Mouse (Mus musculus): ENCODE measurements around the gene Mapk8ip2.

Gene Mapk8ip2

GRCm38 (mm10) chr15:89452906-89453864, 528 bp upstream of the Mapk8ip2 start:
- no peak for DNase-seq (ENCODE audit: low spot score)

DNA sequence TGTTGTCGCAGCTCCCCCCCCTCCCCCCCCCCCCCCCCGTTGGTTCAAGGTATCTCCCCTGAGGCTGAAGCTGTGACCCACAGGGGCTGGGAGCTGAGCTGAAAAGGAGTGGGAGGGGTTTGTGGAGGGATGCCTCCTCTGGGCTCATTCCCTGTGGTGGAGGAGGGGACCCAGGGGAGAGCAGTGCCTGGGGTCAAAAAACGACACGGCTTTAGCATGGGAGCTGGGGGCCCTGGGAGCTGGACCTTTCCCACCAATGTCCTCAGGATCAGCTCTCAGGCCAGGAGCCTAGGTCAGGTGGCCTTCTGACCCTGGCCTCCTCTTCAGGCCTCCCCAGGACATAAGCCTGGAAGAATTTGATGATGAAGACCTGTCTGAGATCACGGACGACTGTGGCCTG, 1.1 kb downstream of the Mapk8ip2 start:
- no peak for DNase-seq (ENCODE audit: low spot score)

- no peak for DNase-seq (ENCODE audit: low spot score)
Observed at GRCm38 (mm10) chr15:89455642-89456041, 1.9 kb downstream of the Mapk8ip2 start.

GRCm38 (mm10) chr15:89458942-89459341, 5.2 kb downstream of the Mapk8ip2 start:
- no peak for DNase-seq (ENCODE audit: low spot score)

DNA sequence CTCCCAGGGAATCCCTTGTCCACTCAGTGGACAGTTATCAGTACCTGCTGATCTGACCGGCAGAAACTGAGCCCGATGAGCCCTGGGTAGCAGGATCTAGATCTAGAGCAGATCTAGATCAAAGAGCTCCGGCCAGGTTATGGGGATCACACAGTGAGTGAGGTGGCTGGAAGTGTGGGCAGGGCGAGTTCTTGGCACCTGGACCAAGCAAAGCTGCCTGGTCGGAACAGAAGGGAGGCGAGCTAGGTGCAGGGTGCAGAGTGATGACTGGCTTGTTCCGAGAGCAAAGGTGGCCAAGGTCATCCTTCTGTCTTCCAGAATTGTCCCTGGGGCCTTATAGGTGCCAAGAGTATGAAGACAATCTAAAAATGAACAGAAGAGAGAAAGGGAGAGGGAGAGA, 6.1 kb downstream of the Mapk8ip2 start:
- no peak for DNase-seq (ENCODE audit: low spot score)

GRCm38 (mm10) chr15:89460298-89460697, 6.6 kb downstream of the Mapk8ip2 start:
- DNase-seq (ENCODE audit: low spot score) = no peak

DNA sequence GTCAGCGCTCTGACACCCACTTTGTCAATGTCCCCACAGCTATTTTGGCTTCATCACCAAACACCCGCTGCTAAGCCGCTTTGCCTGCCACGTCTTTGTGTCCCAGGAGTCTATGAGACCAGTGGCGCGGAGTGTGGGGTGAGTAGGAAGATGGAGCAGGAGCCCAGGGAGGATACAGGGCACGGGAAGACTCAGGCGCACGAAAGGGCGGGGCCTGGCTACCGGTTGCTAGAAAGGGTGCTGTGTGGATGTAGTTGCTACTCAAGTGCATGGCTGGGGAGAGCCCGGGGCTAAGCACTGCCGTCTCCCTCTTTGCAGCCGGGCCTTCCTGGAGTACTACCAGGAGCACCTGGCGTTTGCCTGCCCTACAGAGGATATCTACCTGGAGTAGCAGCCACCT, 7.6 kb downstream of the Mapk8ip2 start:
- no peak for DNase-seq (ENCODE audit: low spot score)

DNA sequence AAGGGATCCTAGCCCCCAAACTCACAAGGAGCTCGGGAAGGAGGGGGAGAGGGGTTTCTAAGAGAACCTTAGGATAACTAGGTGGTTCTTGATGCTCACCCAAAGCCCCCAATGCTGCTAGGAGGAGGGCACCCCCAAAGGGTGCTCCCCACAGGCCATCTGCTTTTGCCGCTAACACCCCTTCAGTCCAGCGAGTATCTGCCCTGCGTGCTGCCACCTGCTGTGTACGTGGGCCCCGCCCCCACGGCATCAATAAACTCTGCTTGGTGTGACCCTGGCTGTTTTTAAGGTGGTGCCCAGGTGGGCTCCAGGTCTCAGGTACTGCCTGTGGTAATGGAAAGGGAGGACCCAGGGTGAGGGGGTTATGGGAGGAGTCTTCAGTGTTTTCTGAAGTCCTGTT, 8.5 kb downstream of the Mapk8ip2 start:
- DNase-seq (ENCODE audit: low spot score) = no peak

DNA sequence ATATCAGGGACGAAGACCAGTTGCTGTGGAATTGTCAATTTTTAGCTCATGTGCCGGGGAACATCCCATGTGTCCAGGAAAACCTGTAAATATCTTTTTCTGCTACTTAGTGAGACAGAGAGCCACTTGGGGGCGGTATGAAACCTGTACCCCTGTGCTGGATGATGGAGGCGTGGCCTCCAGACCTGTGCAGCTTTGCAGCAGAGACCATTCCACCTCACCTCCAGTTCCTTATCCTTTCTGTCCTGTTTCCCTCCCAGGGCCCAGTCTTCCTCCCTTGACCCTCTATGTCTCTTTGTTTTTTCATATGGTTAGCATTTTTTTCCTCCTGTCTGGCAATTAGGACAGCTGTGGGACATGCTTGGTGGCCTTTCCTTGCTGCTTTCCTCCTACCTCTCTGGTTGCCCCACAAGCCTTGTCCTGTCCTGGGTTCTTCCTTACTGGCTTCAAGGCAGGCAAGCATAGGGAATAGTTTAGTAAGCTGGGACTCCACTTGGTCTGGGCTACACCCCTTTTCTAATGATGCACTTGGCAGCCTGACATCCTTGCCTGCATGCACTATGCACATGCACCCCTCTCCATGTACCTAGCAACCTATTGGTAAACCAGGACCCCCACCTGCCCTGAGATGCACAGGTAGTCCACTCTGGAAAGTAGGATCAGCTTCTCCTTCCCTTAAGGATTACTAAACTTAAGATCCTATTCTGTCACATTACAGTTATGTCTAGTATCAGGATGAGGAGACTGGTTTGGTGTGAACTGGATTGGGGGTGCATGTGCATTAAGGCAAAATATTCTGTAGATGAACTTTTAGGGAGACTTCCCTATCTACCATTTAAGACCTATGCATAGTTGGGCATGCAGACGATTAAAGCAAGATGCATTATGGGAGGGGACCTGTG, 9.9 kb downstream of the Mapk8ip2 start:
- DNase-seq (ENCODE audit: low spot score) = no peak

GRCm38 (mm10) chr15:89465052-89465451, 11.3 kb downstream of the Mapk8ip2 start:
- no peak for DNase-seq (ENCODE audit: low spot score)

- no peak for DNase-seq (ENCODE audit: low spot score)
Observed at GRCm38 (mm10) chr15:89468577-89468976, 14.9 kb downstream of the Mapk8ip2 start.

DNA sequence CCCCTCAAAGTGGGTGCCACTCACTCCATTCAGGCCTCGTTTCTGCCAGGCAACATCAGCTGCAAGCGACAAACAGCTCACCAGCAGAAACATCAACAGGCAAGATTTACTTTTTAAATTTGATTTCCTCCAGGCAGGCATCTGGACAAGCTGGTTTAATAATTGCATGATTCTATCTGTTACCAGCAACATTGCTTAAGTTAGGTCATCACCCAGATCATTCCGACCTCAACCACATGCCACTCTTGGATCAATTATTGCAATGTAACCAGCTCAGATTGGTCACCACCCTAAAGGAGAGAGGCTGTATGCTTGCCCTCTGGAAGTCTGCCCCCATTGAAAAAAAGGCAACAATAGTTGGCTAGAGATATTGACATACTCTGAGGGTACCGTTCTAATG, 17.8 kb downstream of the Mapk8ip2 start:
- DNase-seq (ENCODE audit: low spot score) = no peak

- DNase-seq (ENCODE audit: low spot score) = no peak
Observed at GRCm38 (mm10) chr15:89473370-89473769, 19.7 kb downstream of the Mapk8ip2 start.

GRCm38 (mm10) chr15:89473921-89474320, 20.2 kb downstream of the Mapk8ip2 start:
- DNase-seq (ENCODE audit: low spot score) = no peak

- no peak for DNase-seq (ENCODE audit: low spot score)
Observed at GRCm38 (mm10) chr15:89474596-89475292, 21.0 kb downstream of the Mapk8ip2 start.

GRCm38 (mm10) chr15:89475293-89475600, 21.5 kb downstream of the Mapk8ip2 start:
- no peak for DNase-seq (ENCODE audit: low spot score)

DNA sequence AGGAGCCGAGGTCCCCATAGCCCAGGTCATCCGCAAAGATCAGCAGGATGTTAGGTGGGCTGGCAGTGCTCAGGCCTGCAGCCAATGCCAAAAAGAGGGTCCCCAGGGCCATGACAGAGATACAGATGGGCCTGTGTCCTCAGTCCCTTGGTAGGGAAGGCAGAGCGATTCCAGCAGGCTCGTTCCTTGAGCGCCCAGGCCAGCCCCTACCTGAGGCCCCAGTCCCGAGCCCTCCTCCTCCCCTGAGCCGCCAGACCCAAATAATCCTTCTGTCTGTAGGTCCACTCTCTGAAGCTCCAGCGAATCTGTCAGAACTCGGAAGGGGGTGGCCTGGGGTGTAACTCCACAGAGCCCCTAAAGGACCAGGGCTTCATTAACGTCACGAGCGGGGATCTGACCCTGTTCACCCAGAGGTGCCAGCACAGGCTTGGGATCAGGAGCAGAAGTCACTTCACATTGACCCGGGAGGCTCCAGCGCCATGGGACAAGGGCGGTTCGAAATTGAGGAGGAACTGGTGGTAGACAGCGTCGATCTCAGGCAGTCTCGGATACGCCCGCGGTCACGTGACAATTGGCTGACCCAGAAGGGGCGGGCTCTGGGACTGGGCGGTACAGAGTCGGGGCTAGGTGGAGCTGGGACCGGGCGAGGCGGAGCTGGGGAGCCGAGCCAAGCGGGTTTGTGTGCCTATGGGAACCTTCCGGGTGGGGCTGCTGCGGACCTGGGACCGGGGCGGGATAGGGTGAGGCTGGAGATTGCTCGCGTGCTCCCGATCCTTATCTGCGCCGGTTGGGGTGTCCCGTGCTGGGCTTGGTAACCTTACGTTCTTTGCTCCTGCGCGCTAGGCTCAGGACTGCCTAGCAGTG, 22.1 kb downstream of the Mapk8ip2 start:
- peak; percentile 91 for DNase-seq (ENCODE audit: low spot score)

DNA sequence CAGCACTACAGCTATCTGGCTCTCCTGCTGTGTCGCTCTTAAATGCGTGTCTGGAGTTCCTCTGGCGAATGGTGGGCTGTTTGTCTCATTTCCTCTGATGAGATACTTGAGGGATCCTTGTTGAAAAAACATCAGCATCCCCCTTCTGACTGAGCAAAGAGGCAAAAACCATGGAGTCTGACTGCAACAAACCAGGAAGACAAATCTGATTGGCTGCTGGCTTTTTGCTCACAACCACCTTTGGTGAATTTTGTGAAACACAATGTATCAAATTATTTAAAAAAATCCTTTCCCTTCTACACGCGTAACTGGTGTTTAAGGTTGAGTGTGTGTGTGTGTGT, 22.7 kb downstream of the Mapk8ip2 start:
- no peak for DNase-seq (ENCODE audit: low spot score)

DNA sequence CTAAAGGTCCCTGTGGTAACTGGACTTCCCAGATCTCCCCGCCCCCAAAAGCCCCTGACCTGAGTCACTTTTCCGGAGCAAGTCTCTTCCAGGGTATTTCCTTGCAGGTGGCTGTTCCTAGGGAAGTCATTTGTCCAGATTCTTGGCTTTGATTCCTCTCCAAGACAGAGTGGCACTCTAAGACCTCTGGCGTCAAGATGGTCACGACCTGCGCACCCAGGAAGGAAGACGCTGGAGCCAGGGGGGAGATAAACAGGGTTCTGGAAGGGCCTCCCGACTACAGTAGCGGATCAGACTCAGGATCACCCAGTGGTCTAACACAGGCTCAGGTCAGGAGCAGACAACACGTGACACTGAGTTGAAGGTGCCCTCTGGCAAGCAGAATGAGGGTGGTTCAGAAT, 23.4 kb downstream of the Mapk8ip2 start, which contains the start of gene Arsa:
Gene Arsa, minus strand, starts transcription at position 335 of the 401 bp plus-strand sequence.
- DNase-seq (ENCODE audit: low spot score) = no peak

- DNase-seq (ENCODE audit: low spot score) = no peak
Observed at GRCm38 (mm10) chr15:89477806-89478205, 24.1 kb downstream of the Mapk8ip2 start.

DNA sequence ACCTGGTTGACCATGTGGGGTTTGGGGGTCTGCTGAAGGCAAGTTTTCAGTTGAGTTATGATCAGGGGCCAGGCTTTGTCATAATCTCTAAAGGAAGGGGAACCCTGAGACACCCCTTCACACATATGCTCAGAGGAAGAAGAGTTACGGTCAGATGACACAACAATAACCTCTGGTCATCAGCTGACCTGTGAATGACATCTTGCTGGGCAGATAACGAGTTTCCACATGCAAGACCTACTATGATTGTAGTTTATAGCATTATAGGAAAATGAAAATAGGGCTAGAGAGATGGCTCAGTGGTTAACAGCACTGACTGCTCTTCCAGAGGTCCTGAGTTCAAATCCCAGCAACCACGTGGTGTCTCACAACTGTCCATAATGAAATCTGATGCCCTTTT, 24.9 kb downstream of the Mapk8ip2 start:
- no peak for DNase-seq (ENCODE audit: low spot score)
